Mouse (Mus musculus): Measurements from ENCODE around the gene H2-K1. TPM values are rescaled to one million over a fixed set of nuclear protein-coding genes. Genes with fewer than 3 reads are reported as not detected.

Gene H2-K1
- total RNA-seq (2023), result 1,000 to 10,000 TPM; 2,757 to 2,769 TPM

GRCm38 (mm10) chr17:34000150-34000537, at the start of gene H2-K1:
TSS of gene H2-K1 (minus strand) at chr17:34000347.

GRCm38 (mm10) chr17:34038878-34039561, 38.9 kb upstream of the H2-K1 start, which contains the start of gene Col11a2:
TSS of gene Col11a2 (plus strand) at chr17:34039437.

GRCm38 (mm10) chr17:34031465-34032173, 31.5 kb upstream of the H2-K1 start, which contains the start of the genes Slc39a7 and Rxrb:
TSS of gene Slc39a7 (minus strand) at chr17:34031682.
TSS of gene Rxrb (plus strand) at chr17:34031812.

GRCm38 (mm10) chr17:34027656-34028223, 27.6 kb upstream of the H2-K1 start, which contains the start of gene H2-Ke6:
TSS of gene H2-Ke6 (minus strand) at chr17:34028060.

GRCm38 (mm10) chr17:34024317-34024821, 24.2 kb upstream of the H2-K1 start, which contains the start of gene Ring1:
TSS of gene Ring1 (minus strand) at chr17:34024680.

GRCm38 (mm10) chr17:33955555-33956214, 44.5 kb downstream of the H2-K1 start, which contains the start of the genes Vps52 and Rps18:
TSS of gene Vps52 (plus strand) at chr17:33955812.
TSS of gene Rps18 (minus strand) at chr17:33956001.

GRCm38 (mm10) chr17:33951021-33951946, 48.9 kb downstream of the H2-K1 start, which contains the start of gene B3galt4:
TSS of gene B3galt4 (minus strand) at chr17:33951488.

Other genes starting within 250 kb of the H2-K1 start
- 100 to 1,000 TPM; 199 to 206 TPM for gene Rab11b, start 239.8 kb downstream of the H2-K1 start, total RNA-seq (2023)
- gene Angptl4, start 218.5 kb downstream of the H2-K1 start, total RNA-seq (2023), result under 1 TPM in 1 of 2 experiments, not detected in 1; 0.15 TPM
- gene Kank3, start 189.8 kb downstream of the H2-K1 start, total RNA-seq (2023), result 1 to 10 TPM in 1 of 2 experiments, under 1 TPM in 1; 0.74 to 3.9 TPM
- 1,000 to 10,000 TPM; 3,497 to 3,557 TPM for gene Rps28, start 175.8 kb downstream of the H2-K1 start, total RNA-seq (2023)
- gene Ndufa7, start 175.8 kb downstream of the H2-K1 start, total RNA-seq (2023), result 100 to 1,000 TPM; 143 to 152 TPM
- gene Cd320, start 157.3 kb downstream of the H2-K1 start, total RNA-seq (2023), result 1 to 10 TPM; 4.5 to 7.4 TPM
- not detected for gene Gm7029, start 126.5 kb downstream of the H2-K1 start, total RNA-seq (2023)
- 1 to 10 TPM; 3.7 to 4.7 TPM for gene Kifc1, start 109.7 kb downstream of the H2-K1 start, total RNA-seq (2023)
- gene Platr17, start 95.2 kb downstream of the H2-K1 start, total RNA-seq (2023), result under 1 TPM; 0.74 to 0.96 TPM
- 10 to 100 TPM; 56.7 to 66.7 TPM for gene Daxx, start 90.9 kb downstream of the H2-K1 start, total RNA-seq (2023)
- 100 to 1,000 TPM; 452 to 506 TPM for gene Tapbp, start 84.4 kb downstream of the H2-K1 start, total RNA-seq (2023)
- 10 to 100 TPM; 34.9 to 41.2 TPM for gene Zbtb22, start 84.4 kb downstream of the H2-K1 start, total RNA-seq (2023)
- 100 to 1,000 TPM; 191 to 196 TPM for gene Rgl2, start 70.8 kb downstream of the H2-K1 start, total RNA-seq (2023)
- gene Pfdn6, start 60.0 kb downstream of the H2-K1 start, total RNA-seq (2023), result 10 to 100 TPM; 62.1 to 66.8 TPM
- 10 to 100 TPM; 40.2 to 41.2 TPM for gene Wdr46, start 59.7 kb downstream of the H2-K1 start, total RNA-seq (2023)
- 1 to 10 TPM; 6.1 to 7.1 TPM for gene B3galt4, start 48.9 kb downstream of the H2-K1 start, total RNA-seq (2023)
- 10 to 100 TPM; 95.0 to 95.1 TPM for gene Vps52, start 44.5 kb downstream of the H2-K1 start, total RNA-seq (2023)
- gene Rps18, start 44.3 kb downstream of the H2-K1 start, total RNA-seq (2023), result 1,000 to 10,000 TPM; 1,402 to 1,461 TPM
- 10 to 100 TPM; 35.8 to 40.6 TPM for gene Ring1, start 24.3 kb upstream of the H2-K1 start, total RNA-seq (2023)
- gene H2-Ke6, start 27.7 kb upstream of the H2-K1 start, total RNA-seq (2023), result 100 to 1,000 TPM; 145 to 161 TPM
- gene Slc39a7, start 31.3 kb upstream of the H2-K1 start, total RNA-seq (2023), result 10 to 100 TPM; 81.1 to 92.0 TPM
- 100 to 1,000 TPM; 119 to 129 TPM for gene Rxrb, start 31.5 kb upstream of the H2-K1 start, total RNA-seq (2023)
- 1 to 10 TPM; 9.3 to 9.6 TPM for gene Col11a2, start 39.1 kb upstream of the H2-K1 start, total RNA-seq (2023)
- gene H2-Oa, start 92.0 kb upstream of the H2-K1 start, total RNA-seq (2023), result 100 to 1,000 TPM; 208 to 232 TPM
- 100 to 1,000 TPM; 579 to 585 TPM for gene H2-DMa, start 119.2 kb upstream of the H2-K1 start, total RNA-seq (2023)
- 100 to 1,000 TPM; 526 to 537 TPM for gene Brd2, start 122.3 kb upstream of the H2-K1 start, total RNA-seq (2023)
- gene H2-DMb2, start 143.0 kb upstream of the H2-K1 start, total RNA-seq (2023), result 1,000 to 10,000 TPM; 1,421 to 1,463 TPM
- 100 to 1,000 TPM; 605 to 615 TPM for gene H2-DMb1, start 152.7 kb upstream of the H2-K1 start, total RNA-seq (2023)
- 100 to 1,000 TPM; 143 to 169 TPM for gene Tap1, start 187.2 kb upstream of the H2-K1 start, total RNA-seq (2023)
- gene Psmb9, start 187.4 kb upstream of the H2-K1 start, total RNA-seq (2023), result 100 to 1,000 TPM in 1 of 2 experiments, 10 to 100 TPM in 1; 96.9 to 120 TPM
- gene Psmb8, start 197.4 kb upstream of the H2-K1 start, total RNA-seq (2023), result 100 to 1,000 TPM; 240 to 265 TPM
- gene Tap2, start 203.2 kb upstream of the H2-K1 start, total RNA-seq (2023), result 100 to 1,000 TPM; 125 to 140 TPM
- gene H2-Ob, start 238.6 kb upstream of the H2-K1 start, total RNA-seq (2023), result 1,000 to 10,000 TPM; 1,014 to 1,076 TPM